Mouse (Mus musculus): ENCODE measurements around the gene Olfr984. TPM values are rescaled to one million over a fixed set of nuclear protein-coding genes. Genes with fewer than 3 reads are reported as not detected.

The Olfr984 gene
- polyA plus RNA-seq (2017; shearing (Covaris generic)): under 1 TPM in 1 of 2 experiments, not detected in 1; 0.15 TPM

DNA sequence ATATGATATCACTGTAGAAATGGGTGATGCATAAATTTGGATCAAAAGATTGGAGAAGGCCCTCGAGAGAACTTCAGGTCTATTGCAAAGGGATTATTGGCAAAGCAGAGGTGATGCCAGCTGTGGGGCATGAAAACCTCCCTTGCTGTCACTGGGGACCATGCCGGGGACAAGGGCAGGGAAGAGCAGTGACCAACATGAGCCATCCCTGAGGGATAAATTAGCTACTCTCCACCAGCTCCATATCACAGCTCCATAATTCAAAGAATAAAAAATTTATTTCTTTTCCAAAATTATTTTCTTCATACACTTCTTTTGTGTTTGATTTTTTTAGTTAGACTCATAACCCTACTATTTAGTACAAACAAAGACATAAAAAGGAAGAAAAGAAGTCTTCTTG lies at the start of gene Olfr984:
TSS of gene Olfr984 (minus strand) at position 101 of the 400 bp plus-strand sequence.

DNA sequence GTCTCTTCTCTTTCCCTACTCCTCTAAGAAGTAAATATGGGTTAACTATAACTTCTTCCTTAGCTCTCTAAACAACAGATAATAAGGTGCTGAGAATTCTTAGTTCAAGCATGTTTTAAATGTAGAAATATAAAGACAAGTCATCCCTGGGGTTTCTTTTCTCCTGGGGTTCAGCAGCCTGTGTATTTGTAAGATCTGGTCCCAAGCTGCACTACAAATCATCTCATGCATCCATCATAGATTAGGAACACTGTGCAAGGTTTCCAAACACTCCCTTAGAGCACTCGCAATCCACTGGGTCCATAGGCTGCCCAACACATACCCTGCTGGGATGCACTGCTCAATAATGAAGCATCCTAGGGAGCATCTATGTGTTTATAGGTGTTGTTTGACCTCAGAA lies 16.1 kb upstream of the Olfr984 start, which contains the start of gene Olfr985:
TSS of gene Olfr985 (minus strand) at position 101 of the 400 bp plus-strand sequence.

DNA sequence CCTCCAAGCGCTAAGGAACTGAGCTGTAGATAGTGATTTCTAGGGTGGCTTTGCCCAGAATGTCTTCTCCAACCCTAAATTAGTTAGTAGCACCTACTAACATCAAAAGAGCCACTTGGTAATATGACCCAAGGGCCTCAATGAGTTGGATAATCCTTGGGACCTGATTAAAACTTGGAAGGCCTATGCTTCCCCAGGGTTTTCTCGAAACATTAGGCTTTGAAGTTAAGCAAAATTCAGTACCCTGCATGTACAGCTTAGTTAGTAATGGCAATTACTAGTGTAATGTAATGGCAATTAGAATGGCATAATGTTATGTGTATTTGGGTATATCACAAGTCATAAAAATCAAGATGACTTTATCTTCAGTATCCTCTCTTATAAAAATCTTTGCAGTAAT lies 20.5 kb downstream of the Olfr984 start, which contains the start of gene Olfr983:
TSS of gene Olfr983 (minus strand) at position 101 of the 400 bp plus-strand sequence.

DNA sequence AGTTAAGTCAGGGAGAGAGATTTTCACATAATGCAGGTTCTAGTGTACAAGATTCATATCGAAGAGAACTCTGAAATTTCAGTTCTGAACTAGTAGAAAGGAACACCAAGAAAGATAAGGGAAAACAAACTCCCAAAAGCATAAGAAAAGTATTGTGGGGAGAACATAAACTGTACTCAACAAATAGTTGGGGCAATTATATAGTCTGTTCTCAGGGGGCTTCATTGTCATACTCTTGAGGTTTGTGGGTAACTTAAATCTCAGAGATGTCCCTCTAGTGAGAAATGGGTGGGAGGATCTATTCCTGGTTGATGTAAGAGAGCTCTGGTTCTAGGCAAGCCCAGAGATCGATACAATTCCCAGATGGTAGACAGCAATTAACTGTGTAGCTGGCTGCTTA lies 40.5 kb downstream of the Olfr984 start, which contains the start of gene Olfr982:
TSS of gene Olfr982 (plus strand) at position 301 of the 400 bp plus-strand sequence.

Other genes starting within 250 kb of the Olfr984 start
- gene Olfr972, start 247.8 kb downstream of the Olfr984 start, polyA plus RNA-seq (2017; shearing (Covaris generic)): not detected
- gene Olfr229, start 206.9 kb downstream of the Olfr984 start, polyA plus RNA-seq (2017; shearing (Covaris generic)): not detected
- under 1 TPM in 1 of 2 experiments, not detected in 1; 0.38 TPM for gene Olfr974, start 176.7 kb downstream of the Olfr984 start, polyA plus RNA-seq (2017; shearing (Covaris generic))
- gene Olfr975, start 162.2 kb downstream of the Olfr984 start, polyA plus RNA-seq (2017; shearing (Covaris generic)): not detected
- gene Olfr976, start 153.1 kb downstream of the Olfr984 start, polyA plus RNA-seq (2017; shearing (Covaris generic)): not detected
- under 1 TPM in 1 of 2 experiments, not detected in 1; 0.37 TPM for gene Olfr978, start 122.1 kb downstream of the Olfr984 start, polyA plus RNA-seq (2017; shearing (Covaris generic))
- not detected for gene Olfr979, start 110.7 kb downstream of the Olfr984 start, polyA plus RNA-seq (2017; shearing (Covaris generic))
- gene Olfr980, start 104.6 kb downstream of the Olfr984 start, polyA plus RNA-seq (2017; shearing (Covaris generic)): not detected
- gene Olfr981, start 92.7 kb downstream of the Olfr984 start, polyA plus RNA-seq (2017; shearing (Covaris generic)): under 1 TPM; 0.06 to 0.17 TPM
- gene Olfr982, start 40.4 kb downstream of the Olfr984 start, polyA plus RNA-seq (2017; shearing (Covaris generic)): under 1 TPM; 0.24 to 0.27 TPM
- gene Olfr983, start 20.6 kb downstream of the Olfr984 start, polyA plus RNA-seq (2017; shearing (Covaris generic)): not detected
- gene Olfr985, start 16.0 kb upstream of the Olfr984 start, polyA plus RNA-seq (2017; shearing (Covaris generic)): not detected
- gene Tmem225, start 33.9 kb upstream of the Olfr984 start, polyA plus RNA-seq (2017; shearing (Covaris generic)): not detected
- under 1 TPM in 1 of 2 experiments, not detected in 1; 0.54 TPM for gene Olfr986, start 66.7 kb upstream of the Olfr984 start, polyA plus RNA-seq (2017; shearing (Covaris generic))
- 1 to 10 TPM; 2.9 TPM for gene Zfp202, start 78.1 kb upstream of the Olfr984 start, polyA plus RNA-seq (2017; shearing (Covaris generic))
- gene Scn3b, start 155.0 kb upstream of the Olfr984 start, polyA plus RNA-seq (2017; shearing (Covaris generic)): under 1 TPM in 1 of 2 experiments, not detected in 1; 0.69 TPM